Mouse (Mus musculus): ENCODE results near the gene Cnot6. TPM values are rescaled to one million over a fixed set of nuclear protein-coding genes. Genes with fewer than 3 reads are reported as not detected.

Cnot6 gene
- polyA plus RNA-seq, 1 experiment = 58.5 TPM

- no peak for TF ChIP-seq GATA1 (IDR thresholded peaks at IDR 0.05; ENCODE audit: low read length)
Measured at GRCm38 (mm10) chr11:49724676-49725075, 12.2 kb upstream of the Cnot6 start.

GRCm38 (mm10) chr11:49723281-49723680 lies 10.8 kb upstream of the Cnot6 start:
- no peak for TF ChIP-seq GATA1 (IDR thresholded peaks at IDR 0.05; ENCODE audit: low read length)

- no peak for TF ChIP-seq GATA1 (IDR thresholded peaks at IDR 0.05; ENCODE audit: low read length)
Measured at GRCm38 (mm10) chr11:49722692-49723091, 10.2 kb upstream of the Cnot6 start.

- no peak for TF ChIP-seq GATA1 (IDR thresholded peaks at IDR 0.05; ENCODE audit: low read length)
Measured at GRCm38 (mm10) chr11:49721358-49721757, 8.8 kb upstream of the Cnot6 start.

GRCm38 (mm10) chr11:49719466-49720151 lies 7.1 kb upstream of the Cnot6 start:
- TF ChIP-seq GATA1 (IDR thresholded peaks at IDR 0.05; ENCODE audit: low read length) = peak; percentile 66

- no peak for TF ChIP-seq GATA1 (IDR thresholded peaks at IDR 0.05; ENCODE audit: low read length)
Measured at GRCm38 (mm10) chr11:49713336-49714334, 1.1 kb upstream of the Cnot6 start.

GRCm38 (mm10) chr11:49711981-49712554 lies 455 bp downstream of the Cnot6 start:
- no peak for TF ChIP-seq GATA1 (IDR thresholded peaks at IDR 0.05; ENCODE audit: low read length)

GRCm38 (mm10) chr11:49710664-49711063 lies 1.9 kb downstream of the Cnot6 start:
- TF ChIP-seq GATA1 (IDR thresholded peaks at IDR 0.05; ENCODE audit: low read length) = no peak

- TF ChIP-seq GATA1 (IDR thresholded peaks at IDR 0.05; ENCODE audit: low read length) = no peak
Measured at GRCm38 (mm10) chr11:49707834-49708233, 4.7 kb downstream of the Cnot6 start.

- no peak for TF ChIP-seq GATA1 (IDR thresholded peaks at IDR 0.05; ENCODE audit: low read length)
Measured at GRCm38 (mm10) chr11:49704804-49705203, 7.7 kb downstream of the Cnot6 start.

- no peak for TF ChIP-seq GATA1 (IDR thresholded peaks at IDR 0.05; ENCODE audit: low read length)
Measured at GRCm38 (mm10) chr11:49702014-49702413, 10.5 kb downstream of the Cnot6 start.

- TF ChIP-seq GATA1 (IDR thresholded peaks at IDR 0.05; ENCODE audit: low read length) = no peak
Measured at GRCm38 (mm10) chr11:49699079-49699478, 13.4 kb downstream of the Cnot6 start.

- TF ChIP-seq GATA1 (IDR thresholded peaks at IDR 0.05; ENCODE audit: low read length) = no peak
Measured at GRCm38 (mm10) chr11:49697779-49698178, 14.7 kb downstream of the Cnot6 start.

GRCm38 (mm10) chr11:49696472-49696871 lies 16.1 kb downstream of the Cnot6 start:
- no peak for TF ChIP-seq GATA1 (IDR thresholded peaks at IDR 0.05; ENCODE audit: low read length)

- no peak for TF ChIP-seq GATA1 (IDR thresholded peaks at IDR 0.05; ENCODE audit: low read length)
Measured at GRCm38 (mm10) chr11:49695695-49696094, 16.8 kb downstream of the Cnot6 start.

GRCm38 (mm10) chr11:49695013-49695412 lies 17.5 kb downstream of the Cnot6 start:
- no peak for TF ChIP-seq GATA1 (IDR thresholded peaks at IDR 0.05; ENCODE audit: low read length)

All from G1E-ER4 (cell line).